Mouse (Mus musculus): ENCODE data around the gene Tefm. TPM values are rescaled to one million over a fixed set of nuclear protein-coding genes. Genes with fewer than 3 reads are reported as not detected.
A peak's percentile ranks its signal among the peaks of the same experiment; 100 is the strongest.

Tefm gene
- polyA plus RNA-seq, 1 experiment: 6.8 TPM

- peaks cover 15% of the 10 kb centered on the region for H3K4me1 ChIP-seq (replicated peaks; ENCODE audit: control insufficient read depth, insufficient read depth, low read length)
- TF ChIP-seq CTCF (IDR thresholded peaks at IDR 0.05; ENCODE audit: borderline replicate concordance, control insufficient read depth, extremely low read depth, insufficient read depth, low read length, poor library complexity) (no peak), POLR2A (IDR thresholded peaks at IDR 0.05; ENCODE audit: control insufficient read depth, extremely low read depth, insufficient read depth, low read length, poor library complexity) (no peak)
- 8% methylated on average over 10 of the region's 10 CpGs for WGBS
- H3K27ac ChIP-seq (ENCODE audit: control insufficient read depth, insufficient read depth, low read length): peak overlapping the region; percentile 74
- H3K4me3 ChIP-seq (ENCODE audit: control insufficient read depth, insufficient read depth, low read length): no peak overlapping the region
- H3K27me3 ChIP-seq (ENCODE audit: control insufficient read depth, insufficient read depth, low read length): no peaks in the 10 kb centered on the region
- H3K36me3 ChIP-seq (ENCODE audit: control insufficient read depth, insufficient read depth, low read length): no peaks in the 10 kb centered on the region
- DNase-seq: peak; percentile 22
Observed at GRCm38 (mm10) chr11:80145787-80146275, 3.9 kb upstream of the Tefm start.

DNA sequence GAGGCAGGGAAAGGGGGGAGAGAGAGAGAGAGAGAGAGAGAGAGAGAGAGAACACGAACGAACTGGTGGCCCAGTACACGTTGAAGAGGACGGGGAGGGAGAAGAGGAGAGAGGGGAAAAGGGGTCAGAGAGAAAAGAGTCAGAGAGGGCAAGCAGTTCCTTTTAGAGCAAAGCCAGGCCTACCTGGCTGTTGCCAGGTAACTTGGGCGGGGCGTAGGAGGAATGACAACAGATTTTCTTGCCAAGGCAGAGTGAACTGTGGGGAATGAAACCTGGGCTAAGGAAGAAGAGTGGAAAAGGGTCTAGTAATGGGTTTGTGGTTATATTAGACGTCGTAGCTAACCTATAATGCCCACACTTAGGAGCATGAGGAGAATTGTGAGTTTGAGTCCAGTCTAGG lies 897 bp upstream of the Tefm start:
- Histone ChIP-seq H3K27ac (ENCODE audit: control insufficient read depth, insufficient read depth, low read length) (no peak overlapping the region), H3K4me3 (ENCODE audit: control insufficient read depth, insufficient read depth, low read length) (peak overlapping the region; percentile 18; the same call in 1 of the 2 replicates), H3K36me3 (ENCODE audit: control insufficient read depth, insufficient read depth, low read length) (no peaks in the 10 kb centered on the region), H3K4me1 (replicated peaks; ENCODE audit: control insufficient read depth, insufficient read depth, low read length) (peaks cover 24% of the 10 kb centered on the region), H3K27me3 (ENCODE audit: control insufficient read depth, insufficient read depth, low read length) (no peaks in the 10 kb centered on the region)
- DNase-seq: no peak
- 48% methylated on average over 8 of the region's 8 CpGs for WGBS
- TF ChIP-seq CTCF (IDR thresholded peaks at IDR 0.05; ENCODE audit: borderline replicate concordance, control insufficient read depth, extremely low read depth, insufficient read depth, low read length, poor library complexity): no peak
- no peak for TF ChIP-seq POLR2A (IDR thresholded peaks at IDR 0.05; ENCODE audit: control insufficient read depth, extremely low read depth, insufficient read depth, low read length, poor library complexity)

GRCm38 (mm10) chr11:80137773-80138172 lies 4.2 kb downstream of the Tefm start:
- H3K36me3 ChIP-seq (ENCODE audit: control insufficient read depth, insufficient read depth, low read length): peaks cover 14% of the 10 kb centered on the region; the same call in 1 of the 2 replicates
- 92% methylated on average over 5 of the region's 5 CpGs for WGBS
- peaks cover 20% of the 10 kb centered on the region for H3K4me1 ChIP-seq (replicated peaks; ENCODE audit: control insufficient read depth, insufficient read depth, low read length)
- no peaks in the 10 kb centered on the region for H3K27me3 ChIP-seq (ENCODE audit: control insufficient read depth, insufficient read depth, low read length)
- TF ChIP-seq POLR2A (IDR thresholded peaks at IDR 0.05; ENCODE audit: control insufficient read depth, extremely low read depth, insufficient read depth, low read length, poor library complexity): no peak
- no peak for DNase-seq
- no peak overlapping the region for H3K4me3 ChIP-seq (ENCODE audit: control insufficient read depth, insufficient read depth, low read length)
- no peak overlapping the region for H3K27ac ChIP-seq (ENCODE audit: control insufficient read depth, insufficient read depth, low read length)

DNA sequence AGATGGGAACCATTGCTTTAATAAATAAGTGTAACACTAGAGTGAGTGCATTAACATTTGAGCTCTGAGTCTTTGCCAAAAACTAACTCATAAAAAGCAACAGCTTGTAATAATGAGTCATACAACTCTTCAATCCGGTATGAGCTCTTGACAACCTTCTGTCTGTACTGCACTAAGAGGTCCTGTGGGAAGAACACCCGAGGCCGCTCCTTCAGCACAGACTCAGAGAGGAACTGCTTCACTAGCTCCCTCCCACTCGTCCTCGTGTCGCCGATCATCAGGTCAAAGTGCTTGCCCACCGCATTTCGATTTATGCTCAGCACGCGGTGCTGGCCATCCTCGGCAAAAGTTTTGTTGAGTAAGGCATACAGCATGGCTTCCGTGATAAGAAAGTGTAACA lies 5.2 kb downstream of the Tefm start:
- peak overlapping the region; percentile 81 for H3K27ac ChIP-seq (ENCODE audit: control insufficient read depth, insufficient read depth, low read length)
- H3K4me1 ChIP-seq (replicated peaks; ENCODE audit: control insufficient read depth, insufficient read depth, low read length): peaks cover 19% of the 10 kb centered on the region
- peaks cover 23% of the 10 kb centered on the region; the same call in 1 of the 2 replicates for H3K36me3 ChIP-seq (ENCODE audit: control insufficient read depth, insufficient read depth, low read length)
- H3K27me3 ChIP-seq (ENCODE audit: control insufficient read depth, insufficient read depth, low read length): no peaks in the 10 kb centered on the region
- H3K4me3 ChIP-seq (ENCODE audit: control insufficient read depth, insufficient read depth, low read length): no peak overlapping the region
- DNase-seq: no peak
- TF ChIP-seq POLR2A (IDR thresholded peaks at IDR 0.05; ENCODE audit: control insufficient read depth, extremely low read depth, insufficient read depth, low read length, poor library complexity) (no peak), CTCF (IDR thresholded peaks at IDR 0.05; ENCODE audit: borderline replicate concordance, control insufficient read depth, extremely low read depth, insufficient read depth, low read length, poor library complexity) (no peak)
- 94% methylated on average over 13 of the region's 13 CpGs for WGBS

DNA sequence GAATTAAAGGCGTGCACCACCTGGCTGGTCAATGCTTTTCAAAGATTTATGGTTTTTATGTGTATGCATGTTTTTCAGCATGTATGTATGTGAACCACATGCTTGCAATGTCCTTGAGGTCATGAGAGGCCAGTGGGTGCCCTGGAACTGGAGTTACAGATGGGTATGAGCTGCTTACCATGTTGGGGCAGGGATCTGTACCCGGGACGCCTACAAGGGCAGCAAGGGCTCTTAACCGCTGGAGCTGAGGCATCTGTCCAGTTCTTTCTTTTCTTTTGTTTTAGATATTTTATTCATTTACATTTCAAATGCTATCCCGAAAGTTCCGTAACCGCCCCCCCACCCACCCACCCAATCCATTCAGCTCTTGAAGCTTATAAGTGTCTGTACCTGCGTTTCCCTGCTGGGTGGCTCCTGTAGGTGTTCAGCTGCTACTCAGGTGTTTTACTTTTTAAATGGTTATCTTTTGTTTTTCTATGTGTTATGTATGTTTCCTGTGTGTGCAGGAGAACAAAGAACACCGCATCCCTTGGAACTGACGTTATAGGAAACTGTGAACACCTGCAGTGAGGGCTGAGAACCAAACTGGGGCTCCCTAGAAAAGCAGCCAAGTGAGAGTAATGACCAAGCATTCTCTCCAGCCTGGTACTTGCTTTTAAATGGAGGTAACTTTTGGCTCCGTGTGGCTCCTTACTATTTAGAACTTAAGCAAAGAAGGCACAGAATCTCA lies 5.9 kb downstream of the Tefm start:
- 62% methylated on average over 11 of the region's 11 CpGs for WGBS
- H3K4me3 ChIP-seq (ENCODE audit: control insufficient read depth, insufficient read depth, low read length): peak overlapping the region; percentile 4; the same call in 1 of the 2 replicates
- peak overlapping the region; percentile 95 for H3K27ac ChIP-seq (ENCODE audit: control insufficient read depth, insufficient read depth, low read length)
- H3K27me3 ChIP-seq (ENCODE audit: control insufficient read depth, insufficient read depth, low read length): no peaks in the 10 kb centered on the region
- TF ChIP-seq POLR2A (IDR thresholded peaks at IDR 0.05; ENCODE audit: control insufficient read depth, extremely low read depth, insufficient read depth, low read length, poor library complexity): no peak
- no peak for TF ChIP-seq CTCF (IDR thresholded peaks at IDR 0.05; ENCODE audit: borderline replicate concordance, control insufficient read depth, extremely low read depth, insufficient read depth, low read length, poor library complexity)
- peaks cover 28% of the 10 kb centered on the region; the same call in 1 of the 2 replicates for H3K36me3 ChIP-seq (ENCODE audit: control insufficient read depth, insufficient read depth, low read length)
- DNase-seq: peak; percentile 51
- peaks cover 17% of the 10 kb centered on the region for H3K4me1 ChIP-seq (replicated peaks; ENCODE audit: control insufficient read depth, insufficient read depth, low read length)

- H3K27me3 ChIP-seq (ENCODE audit: control insufficient read depth, insufficient read depth, low read length): no peaks in the 10 kb centered on the region
- TF ChIP-seq CTCF (IDR thresholded peaks at IDR 0.05; ENCODE audit: borderline replicate concordance, control insufficient read depth, extremely low read depth, insufficient read depth, low read length, poor library complexity) (no peak), POLR2A (IDR thresholded peaks at IDR 0.05; ENCODE audit: control insufficient read depth, extremely low read depth, insufficient read depth, low read length, poor library complexity) (no peak)
- no peak for DNase-seq
- H3K27ac ChIP-seq (ENCODE audit: control insufficient read depth, insufficient read depth, low read length): no peak overlapping the region
- H3K4me3 ChIP-seq (ENCODE audit: control insufficient read depth, insufficient read depth, low read length): no peak overlapping the region
- 77% methylated on average over 4 of the region's 4 CpGs for WGBS
- H3K4me1 ChIP-seq (replicated peaks; ENCODE audit: control insufficient read depth, insufficient read depth, low read length): peaks cover 16% of the 10 kb centered on the region
- peaks cover 31% of the 10 kb centered on the region; the same call in 1 of the 2 replicates for H3K36me3 ChIP-seq (ENCODE audit: control insufficient read depth, insufficient read depth, low read length)
Observed at GRCm38 (mm10) chr11:80134744-80135143, 7.2 kb downstream of the Tefm start.
